Mouse (Mus musculus): ENCODE data around the gene Zfyve28. TPM values are rescaled to one million over a fixed set of nuclear protein-coding genes. Genes with fewer than 3 reads are reported as not detected.

Gene Zfyve28
- polyA plus RNA-seq, 1 experiment from 2014 or later, result 1.6 TPM

DNA sequence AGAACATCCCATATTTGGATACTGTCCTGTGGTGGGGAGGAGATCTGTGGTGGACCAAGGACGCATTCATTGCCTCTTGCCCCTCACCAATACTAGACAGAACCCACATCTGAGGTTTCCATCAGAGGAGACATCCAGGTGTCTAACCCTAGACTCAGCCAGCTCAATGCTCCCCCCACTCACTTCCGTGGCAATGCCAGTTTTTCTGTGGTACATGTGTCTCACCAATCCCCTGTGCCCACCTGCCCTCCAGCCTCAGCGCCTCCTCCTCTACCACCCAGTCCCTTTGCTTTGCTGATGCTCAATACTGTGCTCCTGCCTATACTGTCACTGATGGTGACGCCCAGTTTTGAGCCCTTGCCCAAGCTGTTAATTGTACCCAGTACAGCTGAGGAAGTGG lies 33.0 kb upstream of the Zfyve28 start:
- ChIA-PET CTCF (interaction anchor here (1.7 kb wide), 1 partner anchor 23 kb away, joined by 4 read pairs; no protein-coding TSS in a partner anchor), POLR2A (no interaction called here)
- TF ChIP-seq CTCF (IDR thresholded peaks at IDR 0.05), result no peak
- no peaks in the 10 kb centered on the region for H3K27me3 ChIP-seq
- DNase-seq (ENCODE audit: low read depth, low spot score), result no peak
- no peak for ATAC-seq
- in situ Hi-C loops (cut with MboI; ENCODE audit: low pct_unique_long_range_greater_than_20kb), result no loop called here

DNA sequence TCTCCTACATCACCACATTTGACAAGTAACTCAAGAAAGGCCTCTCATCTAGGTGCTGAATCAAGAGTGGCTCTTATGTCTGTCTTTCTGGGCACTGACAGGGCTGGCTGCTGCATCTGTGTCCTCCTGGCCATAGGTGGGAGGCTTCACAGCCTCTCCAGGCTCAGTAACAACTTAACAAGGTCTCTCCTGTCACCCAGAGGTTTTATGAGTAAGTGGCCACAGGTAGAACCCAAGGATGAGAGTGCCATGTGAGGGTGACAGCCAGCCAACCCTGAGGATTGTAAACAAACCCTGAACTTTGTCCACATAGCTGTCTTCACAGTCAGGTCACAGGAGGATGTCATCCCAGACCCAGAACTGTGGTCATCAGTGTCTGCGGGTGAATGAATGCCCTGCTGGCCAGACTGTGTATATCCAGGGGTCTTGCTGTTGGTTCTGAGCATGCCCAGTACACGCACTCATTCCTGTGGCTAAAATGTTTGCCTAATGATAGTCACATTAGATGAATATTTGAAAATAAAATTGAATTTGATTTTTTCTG lies 31.3 kb upstream of the Zfyve28 start:
- ChIA-PET POLR2A (no interaction called here), CTCF (interaction anchor here (1.3 to 1.7 kb wide), 2 partner anchors 9 to 22 kb away, joined by 4 read pairs; no protein-coding TSS in a partner anchor)
- TF ChIP-seq CTCF (IDR thresholded peaks at IDR 0.05), result no peak
- in situ Hi-C loops (cut with MboI; ENCODE audit: low pct_unique_long_range_greater_than_20kb), result no loop called here
- DNase-seq (ENCODE audit: low read depth, low spot score) (no peak), ATAC-seq (no peak)
- no peaks in the 10 kb centered on the region for H3K27me3 ChIP-seq

DNA sequence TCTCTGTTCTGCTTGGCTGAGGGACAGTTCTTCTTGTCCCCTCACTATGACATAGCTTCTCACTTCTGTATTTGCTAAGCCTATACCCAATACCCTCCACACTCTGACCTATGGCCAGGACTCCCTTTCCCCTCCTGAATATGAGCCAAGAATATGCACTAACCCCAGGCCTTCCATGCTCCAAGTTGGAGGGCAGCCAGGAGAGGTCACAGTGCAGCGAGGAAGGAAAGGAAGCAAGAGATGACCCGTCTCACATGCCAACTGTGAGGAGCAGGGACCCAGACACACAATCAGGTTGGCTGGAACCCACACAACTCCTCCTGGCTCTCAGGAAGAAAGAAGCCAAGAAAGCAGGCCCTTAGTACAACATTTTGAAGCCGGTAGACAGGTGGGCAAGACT lies 20.8 kb upstream of the Zfyve28 start:
- no peak for TF ChIP-seq CTCF (IDR thresholded peaks at IDR 0.05)
- CTCF ChIA-PET, result interaction anchor here (1.0 kb wide), 1 partner anchor 13 kb away, joined by 3 read pairs; no protein-coding TSS in a partner anchor
- ATAC-seq (no peak), DNase-seq (ENCODE audit: low read depth, low spot score) (no peak)
- H3K27me3 ChIP-seq, result no peaks in the 10 kb centered on the region
- in situ Hi-C loops (cut with MboI; ENCODE audit: low pct_unique_long_range_greater_than_20kb), result no loop called here
- POLR2A ChIA-PET, result no interaction called here

DNA sequence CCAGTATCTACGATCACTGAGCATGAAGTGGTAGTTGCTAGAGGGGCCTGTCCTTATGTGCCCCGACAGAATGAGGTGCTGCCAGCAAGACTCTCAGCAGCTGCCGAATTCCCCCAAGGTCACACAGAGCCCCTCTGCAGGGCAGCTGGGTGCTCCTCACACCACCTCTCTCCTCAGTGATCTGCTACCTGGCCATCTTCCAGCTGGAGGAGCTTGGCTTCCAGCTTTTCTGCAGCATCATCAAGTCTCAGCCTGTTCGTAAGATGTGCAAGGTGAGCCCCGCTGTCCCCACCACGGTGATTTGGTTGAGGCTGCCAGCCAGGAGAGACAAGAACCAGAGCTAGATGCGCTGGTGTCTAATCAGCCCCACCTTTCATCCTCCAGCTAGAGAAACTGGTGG lies 14.1 kb upstream of the Zfyve28 start:
- no peak for TF ChIP-seq CTCF (IDR thresholded peaks at IDR 0.05)
- POLR2A ChIA-PET, result interaction anchor here (0.6 to 1.5 kb wide), 2 partner anchors 9 to 385 kb away, joined by 3 to 4 read pairs; no protein-coding TSS in a partner anchor
- DNase-seq (ENCODE audit: low read depth, low spot score), result no peak
- in situ Hi-C loops (cut with MboI; ENCODE audit: low pct_unique_long_range_greater_than_20kb), result no loop called here
- no peak for ATAC-seq
- CTCF ChIA-PET, result no interaction called here
- no peaks in the 10 kb centered on the region for H3K27me3 ChIP-seq

DNA sequence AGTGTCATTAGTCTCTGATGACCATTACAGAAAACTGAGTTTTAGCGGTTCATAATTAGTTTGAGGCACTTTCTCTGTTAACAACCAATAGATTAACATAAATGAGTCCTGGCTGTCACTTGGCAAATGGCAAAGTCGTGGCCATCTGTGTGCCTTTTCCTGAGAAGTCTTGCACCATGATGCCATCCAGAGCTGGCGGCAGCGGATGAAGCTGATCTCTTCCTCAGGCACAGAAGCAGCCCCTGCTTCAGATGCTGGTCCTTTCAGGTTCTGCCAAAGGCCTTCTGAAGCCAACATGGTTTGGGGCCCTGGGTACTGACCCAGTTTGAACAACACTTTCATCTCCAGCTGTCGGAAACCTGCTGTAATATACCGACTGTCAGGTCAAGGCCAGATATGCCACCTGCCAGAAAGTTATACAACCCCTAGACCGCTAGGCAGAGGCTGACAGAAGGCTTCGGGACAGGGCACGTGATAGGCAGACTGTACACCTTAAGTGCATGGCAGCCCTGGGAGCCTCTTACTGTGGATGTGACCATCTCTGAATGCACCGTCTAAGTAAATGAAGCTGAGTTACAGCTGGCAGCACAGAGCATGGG lies 10.8 kb upstream of the Zfyve28 start:
- H3K27me3 ChIP-seq, result no peaks in the 10 kb centered on the region
- ATAC-seq (no peak), DNase-seq (ENCODE audit: low read depth, low spot score) (no peak)
- no peak for TF ChIP-seq CTCF (IDR thresholded peaks at IDR 0.05)
- ChIA-PET POLR2A (no interaction called here), CTCF (interaction anchor here (1.3 kb wide), 2 partner anchors 10 to 28 kb away, joined by 3 read pairs; partner anchors contain the start of genes Cfap99 and Zfyve28)
- in situ Hi-C loops (cut with MboI; ENCODE audit: low pct_unique_long_range_greater_than_20kb), result no loop called here

DNA sequence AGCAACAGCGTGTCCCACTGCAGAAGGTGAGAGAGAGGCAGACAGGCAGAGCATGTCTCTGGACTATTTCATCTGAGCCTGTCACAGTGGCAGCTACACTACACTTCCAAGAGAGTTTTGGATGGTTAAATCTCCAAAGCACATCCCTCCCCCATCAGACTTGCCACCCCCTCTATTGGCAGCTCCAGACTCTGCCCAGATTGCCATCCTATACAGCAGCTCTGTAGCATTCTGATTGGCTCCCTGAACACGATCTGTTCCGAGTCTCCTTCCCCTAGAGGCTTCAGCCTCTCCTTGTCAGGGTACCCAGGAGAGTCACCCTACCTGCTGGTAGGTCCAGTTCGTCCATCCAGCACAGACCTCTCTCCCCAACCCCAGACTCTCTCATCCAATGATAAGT lies 9.8 kb upstream of the Zfyve28 start:
- ChIA-PET CTCF (interaction anchor here (1.1 to 1.3 kb wide), 2 partner anchors 9 to 22 kb away, joined by 3 to 4 read pairs; partner anchors contain the start of genes Cfap99 and Zfyve28), POLR2A (no interaction called here)
- H3K27me3 ChIP-seq, result no peaks in the 10 kb centered on the region
- DNase-seq (ENCODE audit: low read depth, low spot score) (no peak), ATAC-seq (no peak)
- TF ChIP-seq CTCF (IDR thresholded peaks at IDR 0.05), result no peak
- in situ Hi-C loops (cut with MboI; ENCODE audit: low pct_unique_long_range_greater_than_20kb), result no loop called here

DNA sequence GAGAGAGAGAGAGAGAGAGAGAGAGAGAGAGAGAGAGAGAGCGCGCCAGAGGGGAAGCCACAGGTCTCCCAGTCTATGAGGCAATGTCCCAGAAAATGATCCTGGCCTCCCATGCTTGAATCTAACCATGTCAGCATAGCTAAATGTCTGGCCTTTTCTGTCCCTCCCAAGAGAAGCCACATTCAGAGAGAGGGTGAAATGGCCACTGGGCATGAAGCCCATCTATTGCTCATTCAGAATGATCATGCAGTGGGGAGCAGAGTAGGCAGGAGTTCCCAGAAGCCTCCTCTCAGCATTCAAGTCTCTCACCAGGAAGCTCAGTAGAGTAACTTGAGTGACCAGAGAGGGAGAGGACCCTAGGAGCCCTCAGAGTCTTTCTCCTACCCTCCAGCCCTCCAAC lies 6.9 kb upstream of the Zfyve28 start:
- no peak for ATAC-seq
- no peak for TF ChIP-seq CTCF (IDR thresholded peaks at IDR 0.05)
- ChIA-PET POLR2A (no interaction called here), CTCF (interaction anchor here (1.1 to 1.4 kb wide), 2 partner anchors 13 to 39 kb away, joined by 3 read pairs; no protein-coding TSS in a partner anchor)
- in situ Hi-C loops (cut with MboI; ENCODE audit: low pct_unique_long_range_greater_than_20kb), result no loop called here
- no peak for DNase-seq (ENCODE audit: low read depth, low spot score)
- no peaks in the 10 kb centered on the region for H3K27me3 ChIP-seq

DNA sequence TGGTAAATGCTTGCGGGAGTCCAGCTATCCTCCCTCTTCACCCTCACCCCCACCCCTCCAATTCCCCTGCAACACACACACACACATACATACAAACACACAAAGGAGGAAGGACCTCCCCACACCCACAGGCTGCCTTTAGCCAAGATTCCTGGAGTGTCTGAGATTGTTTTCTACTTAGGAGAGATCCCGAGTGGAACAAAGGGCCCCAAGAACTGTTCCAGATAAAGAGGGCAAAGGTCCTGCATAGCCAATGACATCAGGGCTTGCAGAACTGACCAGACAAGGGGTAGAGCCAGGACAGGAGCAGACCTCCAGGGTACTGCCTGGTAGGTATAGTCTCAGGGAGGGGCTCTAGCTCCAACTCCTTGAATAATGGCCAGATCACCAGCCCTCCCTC lies 6.4 kb upstream of the Zfyve28 start:
- no peaks in the 10 kb centered on the region for H3K27me3 ChIP-seq
- ChIA-PET CTCF (no interaction called here), POLR2A (no interaction called here)
- ATAC-seq, result no peak
- TF ChIP-seq CTCF (IDR thresholded peaks at IDR 0.05), result no peak
- no peak for DNase-seq (ENCODE audit: low read depth, low spot score)
- in situ Hi-C loops (cut with MboI; ENCODE audit: low pct_unique_long_range_greater_than_20kb), result no loop called here

DNA sequence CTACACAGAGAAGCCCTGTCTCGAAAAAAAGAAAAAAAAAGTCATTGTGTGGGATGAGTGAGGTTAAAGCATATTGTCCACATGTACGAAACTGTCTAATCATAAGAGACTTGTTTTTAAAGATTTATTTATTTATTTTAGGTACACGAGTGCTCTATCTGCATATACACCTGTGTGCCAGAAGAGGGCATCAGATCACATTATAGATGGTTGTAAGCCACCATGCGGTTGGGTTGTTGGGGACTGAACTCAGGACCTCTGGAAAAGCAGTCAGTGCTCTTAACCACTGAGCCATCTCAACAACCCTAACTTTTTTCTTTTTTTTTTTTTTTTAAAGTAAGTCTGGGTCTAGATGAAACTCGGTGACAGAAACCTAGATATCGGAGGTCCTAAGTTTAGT lies 5.1 kb upstream of the Zfyve28 start:
- ChIA-PET CTCF (no interaction called here), POLR2A (interaction anchor here (0.7 kb wide), 1 partner anchor 346 kb away, joined by 3 read pairs; no protein-coding TSS in a partner anchor)
- TF ChIP-seq CTCF (IDR thresholded peaks at IDR 0.05), result no peak
- in situ Hi-C loops (cut with MboI; ENCODE audit: low pct_unique_long_range_greater_than_20kb), result no loop called here
- DNase-seq (ENCODE audit: low read depth, low spot score) (no peak), ATAC-seq (no peak)
- H3K27me3 ChIP-seq, result no peaks in the 10 kb centered on the region

DNA sequence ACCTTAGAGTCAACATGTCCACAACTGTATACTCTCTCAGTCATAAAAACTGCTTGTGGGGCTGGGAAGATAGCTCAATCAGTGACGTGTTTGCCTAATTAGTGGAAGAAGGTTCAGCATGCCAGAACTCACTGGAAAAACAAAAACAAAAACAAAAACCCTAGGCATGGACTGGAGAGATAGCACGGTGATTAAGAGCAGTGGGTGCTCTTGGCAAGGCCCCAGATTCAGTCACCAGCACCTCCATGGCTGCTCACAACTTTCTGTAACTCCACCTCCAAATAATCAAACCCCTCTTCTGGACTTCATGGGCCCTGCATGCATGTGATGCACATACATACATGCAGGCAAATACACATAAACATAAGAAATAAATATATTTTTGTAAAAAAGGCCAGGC lies 1.0 kb upstream of the Zfyve28 start:
- ChIA-PET POLR2A (no interaction called here), CTCF (interaction anchor here (1.1 to 1.4 kb wide), 3 partner anchors 9 to 28 kb away, joined by 3 read pairs; no protein-coding TSS in a partner anchor)
- TF ChIP-seq CTCF (IDR thresholded peaks at IDR 0.05), result no peak
- H3K27me3 ChIP-seq, result no peaks in the 10 kb centered on the region
- no peak for ATAC-seq
- in situ Hi-C loops (cut with MboI; ENCODE audit: low pct_unique_long_range_greater_than_20kb), result loop anchor here (5.0 kb wide), 1 partner anchor 38 kb away; no protein-coding TSS in a partner anchor
- no peak for DNase-seq (ENCODE audit: low read depth, low spot score)

DNA sequence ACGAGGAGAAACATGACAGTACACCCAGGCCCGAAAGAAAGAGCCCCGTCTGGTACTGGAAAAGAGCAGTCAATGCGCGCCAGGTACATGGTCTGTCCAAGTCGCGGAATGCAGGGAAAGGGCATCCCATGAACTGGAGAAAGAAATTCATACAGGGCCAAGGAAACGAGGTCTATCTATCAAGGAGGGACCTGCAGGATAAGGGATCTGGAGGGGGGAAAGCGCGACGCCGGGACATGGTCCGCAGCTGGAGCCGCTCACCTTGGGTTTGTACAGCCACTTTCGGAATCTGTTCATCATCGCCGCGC lies 457 bp downstream of the Zfyve28 start:
- POLR2A ChIA-PET, result no interaction called here
- H3K27me3 ChIP-seq, result no peaks in the 10 kb centered on the region
- no peak for ATAC-seq
- CTCF ChIA-PET, result no interaction called here
- no peak for TF ChIP-seq CTCF (IDR thresholded peaks at IDR 0.05)
- in situ Hi-C loops (cut with MboI; ENCODE audit: low pct_unique_long_range_greater_than_20kb), result loop anchor here (5.0 kb wide), 1 partner anchor 40 kb away; no protein-coding TSS in a partner anchor
- DNase-seq (ENCODE audit: low read depth, low spot score), result no peak
